ENCODE assay signal across 19 mouse cellular contexts in genomic region chr4:44963156-44963555, GRCm38 (mm10). TPM values are rescaled to one million over a fixed set of nuclear protein-coding genes. Genes with fewer than 3 reads are reported as not detected.
A peak's percentile ranks its signal among the peaks of the same experiment; 100 is the strongest.
DNase-seq lines count a peak whose midpoint lies in the region; ATAC-seq and TF ChIP-seq lines count a peak whose summit lies in the region.
"Had no signal": no experiment of that assay in that cellular context is flagged by ENCODE, and none has a peak within 500 bp of the region (broad histone marks: within the 10 kb centered on the region; RNA-seq: fewer than 3 reads in every experiment).

No protein-coding gene starts in this region.

- no peaks in the 10 kb centered on the region for H3K27me3 ChIP-seq in kidney, adult 2 months (replicated peaks; ENCODE audit: control insufficient read depth, insufficient read depth, low read length)
- no peaks in the 10 kb centered on the region for H3K27me3 ChIP-seq in midbrain, embryonic 11.5 days (ENCODE audit: control insufficient read depth, insufficient read depth, low read length)
- H3K27me3 ChIP-seq in midbrain, postnatal 0 days (ENCODE audit: insufficient read depth, low read length), result no peaks in the 10 kb centered on the region
- peaks cover 8% of the 10 kb centered on the region for H3K27me3 ChIP-seq in G1E (ENCODE audit: insufficient read depth, low read length)
- H3K27me3 ChIP-seq in heart, embryonic 10.5 days (ENCODE audit: insufficient read depth, poor library complexity, severe bottlenecking), result 0 out of 2 replicates have a peak, but pooled peaks cover 5% of the 10 kb centered on the region
- H3K27me3 ChIP-seq: embryonic facial prominence, embryonic 12.5 days; forebrain, embryonic 13.5 days; forebrain, embryonic 15.5 days had no signal

- DNase-seq in kidney, adult 2 months, result peak; percentile 80
- no peak for DNase-seq in kidney, adult 18-20 months
- peak; percentile 35 for DNase-seq in midbrain, embryonic 11.5 days (ENCODE audit: low spot score, missing footprints)
- DNase-seq in midbrain, postnatal 0 days (ENCODE audit: low spot score), result no peak
- peak; percentile 37 for DNase-seq in G1E (ENCODE audit: low spot score)
- DNase-seq in MEL-GATA-1-ER (ENCODE audit: extremely low read depth, low read depth), result peak; percentile 42
- no peak for DNase-seq in heart, embryonic 10.5 days (ENCODE audit: low spot score)
- DNase-seq: adrenal gland, adult 2 months; adrenal gland, postnatal 25 days; cerebellum, adult 11 months; cerebellum, adult 2 months; cerebellum, adult 9-10 months; cerebellum, postnatal 10 days; cerebellum, postnatal 25 days; forebrain, postnatal 0 days had no signal

- no peak for ATAC-seq in midbrain, embryonic 11.5 days (ENCODE audit: low FRiP score)
- no peak for ATAC-seq in midbrain, postnatal 0 days (ENCODE audit: low FRiP score)
- no peak for ATAC-seq in G1E (ENCODE audit: extremely low read depth, insufficient number of reproducible peaks, low FRiP score, poor library complexity, severe bottlenecking)
- ATAC-seq: forebrain, embryonic 13.5 days; forebrain, embryonic 15.5 days; forebrain, postnatal 0 days had no signal

- no peak overlapping the region for H3K27ac ChIP-seq in kidney, adult 2 months (ENCODE audit: insufficient read depth, low read depth, low read length)
- no peak overlapping the region for H3K27ac ChIP-seq in midbrain, embryonic 11.5 days (ENCODE audit: low read depth, low read length)
- H3K27ac ChIP-seq in midbrain, postnatal 0 days (ENCODE audit: low read depth, low read length), result no peak overlapping the region
- H3K27ac ChIP-seq in heart, embryonic 10.5 days, result no peak overlapping the region
- H3K27ac ChIP-seq: embryonic facial prominence, embryonic 10.5 days; embryonic facial prominence, embryonic 12.5 days; forebrain, embryonic 13.5 days; forebrain, embryonic 15.5 days had no signal

- H3K9ac ChIP-seq in midbrain, embryonic 11.5 days (ENCODE audit: low read length), result no peak overlapping the region
- no peak overlapping the region for H3K9ac ChIP-seq in midbrain, postnatal 0 days (replicated peaks; ENCODE audit: low read length, poor library complexity, severe bottlenecking)
- H3K9ac ChIP-seq: embryonic facial prominence, embryonic 12.5 days; forebrain, embryonic 13.5 days; forebrain, embryonic 15.5 days; forebrain, postnatal 0 days had no signal

- H3K36me3 ChIP-seq in kidney, adult 2 months (ENCODE audit: control insufficient read depth, insufficient read depth, low read length), result no peaks in the 10 kb centered on the region
- H3K36me3 ChIP-seq in midbrain, embryonic 11.5 days (ENCODE audit: control insufficient read depth, insufficient read depth, low read length), result no peaks in the 10 kb centered on the region
- no peaks in the 10 kb centered on the region for H3K36me3 ChIP-seq in midbrain, postnatal 0 days (ENCODE audit: insufficient read depth, low read length)
- H3K36me3 ChIP-seq in G1E (replicated peaks), result no peaks in the 10 kb centered on the region
- H3K36me3 ChIP-seq in heart, embryonic 10.5 days, result no peaks in the 10 kb centered on the region
- H3K36me3 ChIP-seq: embryonic facial prominence, embryonic 10.5 days; embryonic facial prominence, embryonic 12.5 days; forebrain, embryonic 15.5 days had no signal

- H3K9me3 ChIP-seq in midbrain, embryonic 11.5 days (ENCODE audit: control insufficient read depth, low read length), result no peaks in the 10 kb centered on the region
- H3K9me3 ChIP-seq in midbrain, postnatal 0 days (ENCODE audit: low read length), result no peaks in the 10 kb centered on the region
- peaks cover 4% of the 10 kb centered on the region for H3K9me3 ChIP-seq in G1E (replicated peaks)
- H3K9me3 ChIP-seq in heart, embryonic 10.5 days, result no peaks in the 10 kb centered on the region
- H3K9me3 ChIP-seq: embryonic facial prominence, embryonic 10.5 days; embryonic facial prominence, embryonic 12.5 days; forebrain, embryonic 13.5 days; forebrain, embryonic 15.5 days had no signal

- no peak overlapping the region for H3K4me2 ChIP-seq in midbrain, embryonic 11.5 days
- H3K4me2 ChIP-seq in midbrain, postnatal 0 days (ENCODE audit: low read depth, low read length, poor library complexity, severe bottlenecking), result no peak overlapping the region
- H3K4me2 ChIP-seq: embryonic facial prominence, embryonic 12.5 days; forebrain, embryonic 13.5 days; forebrain, embryonic 15.5 days had no signal

- no peak overlapping the region for H3K4me3 ChIP-seq in kidney, adult 2 months (ENCODE audit: insufficient read depth, low read depth, low read length)
- no peak overlapping the region for H3K4me3 ChIP-seq in midbrain, embryonic 11.5 days (ENCODE audit: low read depth, low read length)
- H3K4me3 ChIP-seq in midbrain, postnatal 0 days (ENCODE audit: low read depth, low read length), result no peak overlapping the region
- H3K4me3 ChIP-seq in G1E (ENCODE audit: low read depth, low read length), result peak overlapping the region; percentile 60; the same call in 1 of the 2 replicates
- H3K4me3 ChIP-seq in heart, embryonic 10.5 days, result no peak overlapping the region
- H3K4me3 ChIP-seq: embryonic facial prominence, embryonic 10.5 days; embryonic facial prominence, embryonic 12.5 days; forebrain, embryonic 13.5 days; forebrain, embryonic 15.5 days had no signal

- H3K4me1 ChIP-seq in kidney, adult 2 months (ENCODE audit: control insufficient read depth, insufficient read depth, low read length), result no peaks in the 10 kb centered on the region
- no peaks in the 10 kb centered on the region for H3K4me1 ChIP-seq in midbrain, embryonic 11.5 days (ENCODE audit: control insufficient read depth, insufficient read depth, low read length)
- no peaks in the 10 kb centered on the region for H3K4me1 ChIP-seq in midbrain, postnatal 0 days (ENCODE audit: insufficient read depth, low read length)
- H3K4me1 ChIP-seq in G1E (ENCODE audit: insufficient read depth, low read depth, low read length), result peaks cover 77% of the 10 kb centered on the region
- no peaks in the 10 kb centered on the region for H3K4me1 ChIP-seq in heart, embryonic 10.5 days
- H3K4me1 ChIP-seq: embryonic facial prominence, embryonic 12.5 days; forebrain, embryonic 13.5 days; forebrain, embryonic 15.5 days had no signal

- TF ChIP-seq CTCF in kidney, adult 2 months (conservative IDR thresholded peaks at IDR 0.05; ENCODE audit: insufficient read depth, insufficient read length, low read depth, low read length), result no peak
- no peak for TF ChIP-seq CTCF in midbrain, postnatal 0 days (IDR thresholded peaks at IDR 0.05)
- TF ChIP-seq CTCF in G1E (IDR thresholded peaks at IDR 0.05; ENCODE audit: low read depth, low read length), result no peak

- WGBS in kidney, adult 2 months, result 37% methylated on average over 11 of the region's 11 CpGs
- 81% methylated on average over 11 of the region's 11 CpGs for WGBS in midbrain, embryonic 11.5 days
- WGBS in midbrain, postnatal 0 days, result 67% methylated on average over 11 of the region's 11 CpGs
- 73% methylated on average over 11 of the region's 11 CpGs for WGBS in heart, embryonic 10.5 days

- no peak for TF ChIP-seq POLR2A in kidney, adult 2 months (IDR thresholded peaks at IDR 0.05; ENCODE audit: low read depth, low read length)

RNA-seq across cellular contexts. Expression of gene Grhpr, which starts 18.0 kb away (rescaled TPM):
- 334 and 342 TPM in 2 replicates for polyA plus RNA-seq in kidney, adult 2 months (2012; rRNA removed)
- 37.4 and 38.2 TPM in 2 replicates for polyA plus RNA-seq in midbrain, embryonic 11.5 days (2014; fragmentation: Nextera tagmentation; extraction: Ambion mirVana)
- 14.5 and 18.2 TPM in 2 replicates for total RNA-seq in midbrain, postnatal 0 days (2014; rRNA removed)
- 31.1 and 34.1 TPM in 2 replicates for polyA plus RNA-seq in midbrain, postnatal 0 days (2015; fragmentation: Nextera tagmentation; extraction: Ambion mirVana)
- total RNA-seq in G1E (2014; fragmentation: Nextera tagmentation) (25.2 and 32.4 TPM in 2 replicates), G1E (2017) (30.5 and 33.2 TPM in 2 replicates)
- polyA plus RNA-seq in G1E (2012), result 74.2 and 119 TPM in 2 replicates
- 105 and 108 TPM in 2 replicates for polyA plus RNA-seq in heart, embryonic 10.5 days (2016; fragmentation: Nextera tagmentation; extraction: Ambion mirVana)

RNA-seq across cellular contexts. Expression of gene Zbtb5, which starts 49.1 kb away (rescaled TPM):
- polyA plus RNA-seq in kidney, adult 2 months (2012; rRNA removed), result 11.8 and 12.8 TPM in 2 replicates
- polyA plus RNA-seq in midbrain, embryonic 11.5 days (2014; fragmentation: Nextera tagmentation; extraction: Ambion mirVana), result 41.2 and 44.7 TPM in 2 replicates
- 57.3 and 57.6 TPM in 2 replicates for total RNA-seq in midbrain, postnatal 0 days (2014; rRNA removed)
- polyA plus RNA-seq in midbrain, postnatal 0 days (2015; fragmentation: Nextera tagmentation; extraction: Ambion mirVana), result 34.4 and 35.9 TPM in 2 replicates
- total RNA-seq in G1E (2014; fragmentation: Nextera tagmentation), result 9.7 and 10.9 TPM in 2 replicates
- 8.7 and 9.8 TPM in 2 replicates for total RNA-seq in G1E (2017)
- 2.3 and 2.6 TPM in 2 replicates for polyA plus RNA-seq in G1E (2012)
- polyA plus RNA-seq in heart, embryonic 10.5 days (2016; fragmentation: Nextera tagmentation; extraction: Ambion mirVana), result 19.3 and 21.5 TPM in 2 replicates

RNA-seq across cellular contexts. Expression of gene Polr1e, which starts 55.2 kb away (rescaled TPM):
- 6.2 and 7.8 TPM in 2 replicates for polyA plus RNA-seq in kidney, adult 2 months (2012; rRNA removed)
- 51.6 and 56.3 TPM in 2 replicates for polyA plus RNA-seq in midbrain, embryonic 11.5 days (2014; fragmentation: Nextera tagmentation; extraction: Ambion mirVana)
- total RNA-seq in midbrain, postnatal 0 days (2014; rRNA removed), result 12.0 and 17.2 TPM in 2 replicates
- polyA plus RNA-seq in midbrain, postnatal 0 days (2015; fragmentation: Nextera tagmentation; extraction: Ambion mirVana), result 21.0 and 22.1 TPM in 2 replicates
- total RNA-seq in G1E (2014; fragmentation: Nextera tagmentation), result 21.4 and 23.2 TPM in 2 replicates
- 31.7 and 44.5 TPM in 2 replicates for total RNA-seq in G1E (2017)
- 3.5 and 9.2 TPM in 2 replicates for polyA plus RNA-seq in G1E (2012)
- 47.8 and 50.7 TPM in 2 replicates for polyA plus RNA-seq in heart, embryonic 10.5 days (2016; fragmentation: Nextera tagmentation; extraction: Ambion mirVana)

Comparison
In these comparisons a context has a peak if more than half of its experiments do, and no peak if none do; other contexts are left out.
1. DNase-seq: peak in kidney, adult 2 months (single experiment), midbrain, embryonic 11.5 days (single experiment), G1E (single experiment) and MEL-GATA-1-ER (single experiment); none in kidney, adult 18-20 months (single experiment), midbrain, postnatal 0 days (single experiment) and heart, embryonic 10.5 days (single experiment).